Mouse (Mus musculus) C2C12 (cell line): ENCODE measurements at regions not wholly inside any gene's neighbourhood (a gene's known extent, or its start where the extent isn't known, plus 50 kb on each side); places are given as distances from the start of the nearest gene placed in this dataset.

ENCODE experiments used
- CEBPB ChIP-seq: IDR thresholded peaks from one replicate; pipeline ENCODE4 v1.6.1; 2011; ENCODE audit warnings: low read depth, mild to moderate bottlenecking, control low read depth, moderate library complexity
- CTCF ChIP-seq: IDR thresholded peaks from one replicate; pipeline ENCODE4 v1.5.1; 2011; ENCODE audit not compliant: control insufficient read depth, insufficient read depth, insufficient read length
- MAX ChIP-seq: IDR thresholded peaks from one replicate; pipeline ENCODE4 v1.6.1; 2011; ENCODE audit warnings: mild to moderate bottlenecking, control low read depth
- MYOD1 ChIP-seq: IDR thresholded peaks from one replicate; pipeline ENCODE4 v1.6.1; 2011; ENCODE audit warnings: low read depth; ENCODE audit not compliant: control insufficient read depth, insufficient read length
- USF1 ChIP-seq: IDR thresholded peaks from one replicate; pipeline ENCODE4 v1.6.1; 2011; ENCODE audit warnings: low read depth, mild to moderate bottlenecking, control low read depth, moderate library complexity

DNA sequence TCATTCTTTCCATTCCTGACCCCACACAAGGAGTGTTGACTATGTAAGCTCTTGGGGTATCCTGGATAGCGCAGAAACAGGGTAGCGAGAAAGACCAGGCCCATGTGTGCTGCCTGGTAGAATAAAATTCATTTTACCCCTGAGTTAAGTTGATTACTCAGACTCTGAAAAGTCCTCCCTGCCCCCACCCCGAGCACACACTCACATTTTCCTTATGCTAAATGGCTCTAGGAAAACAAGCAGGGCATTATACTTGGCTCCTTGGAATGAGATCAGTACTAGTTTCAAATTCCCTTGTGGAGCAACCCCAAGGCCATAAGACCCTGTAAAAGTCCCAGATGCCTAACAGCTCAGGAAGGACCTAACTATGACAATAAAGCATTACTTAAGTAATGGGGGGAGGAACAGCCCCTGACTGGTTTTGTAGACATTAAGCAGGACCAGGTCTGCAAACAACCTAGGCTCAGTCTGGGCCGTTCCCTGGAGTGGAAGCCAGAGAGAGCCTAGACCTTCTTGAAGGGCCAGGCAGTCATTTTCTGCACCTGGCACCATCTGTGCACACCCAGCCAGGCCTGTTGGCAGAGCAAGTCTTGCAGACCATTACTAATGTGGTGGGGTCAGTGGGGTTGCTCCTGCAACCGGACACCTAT is 262.9 kb downstream of the Sox4 start:
- TF ChIP-seq CTCF (no peak), MYOD1 (peak; percentile 62), MAX (no peak), USF1 (no peak), CEBPB (no peak)
